In the genomic region with DNA sequence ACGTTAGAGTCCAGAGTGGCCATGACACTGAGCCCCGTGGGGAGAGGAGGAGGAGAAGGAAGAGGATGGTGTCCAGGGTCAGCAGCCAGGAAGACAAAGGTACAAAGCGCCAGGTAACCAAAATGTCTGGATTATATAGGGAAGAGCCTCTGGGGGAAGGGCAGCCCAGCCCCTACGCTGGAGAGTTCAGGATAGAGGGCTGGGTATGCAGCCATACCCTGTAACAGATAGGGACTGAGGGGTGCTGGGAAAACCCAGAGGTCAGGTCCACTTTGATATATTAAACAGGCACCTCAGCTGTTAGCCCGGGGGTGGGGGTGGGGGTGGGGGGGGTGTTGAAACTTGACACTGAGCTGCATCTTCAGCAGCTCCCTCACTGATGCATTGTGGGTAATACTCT, we compare ENCODE assay signal across 25 mouse cellular contexts.
"Had no signal": no experiment of that assay in that cellular context is flagged by ENCODE, and none has a peak within 500 bp of the region (broad histone marks: within the 10 kb centered on the region; RNA-seq: fewer than 3 reads in every experiment).

No protein-coding gene starts in this region.

- H3K4me2 ChIP-seq: heart, embryonic 12.5 days; hindbrain, embryonic 12.5 days; hindbrain, embryonic 14.5 days; intestine, embryonic 15.5 days; limb, embryonic 13.5 days; limb, embryonic 15.5 days; liver, embryonic 12.5 days had no signal

- H3K9ac ChIP-seq: heart, embryonic 12.5 days; hindbrain, embryonic 12.5 days; hindbrain, embryonic 14.5 days; intestine, embryonic 15.5 days; limb, embryonic 13.5 days; limb, embryonic 15.5 days; liver, embryonic 12.5 days; liver, embryonic 14.5 days had no signal

- H3K9me3 ChIP-seq: heart, embryonic 12.5 days; hindbrain, embryonic 10.5 days; hindbrain, embryonic 12.5 days; intestine, embryonic 15.5 days; limb, embryonic 13.5 days; limb, embryonic 15.5 days; liver, embryonic 12.5 days had no signal

- H3K27me3 ChIP-seq: heart, embryonic 12.5 days; hindbrain, embryonic 12.5 days; intestine, embryonic 15.5 days; limb, embryonic 13.5 days; limb, embryonic 15.5 days had no signal

- H3K4me3 ChIP-seq: gastrocnemius, adult 2 months; heart, embryonic 12.5 days; hindbrain, embryonic 10.5 days; hindbrain, embryonic 12.5 days; intestine, embryonic 15.5 days; layer of hippocampus, adult 2 months; left cerebral cortex, adult 2 months; limb, embryonic 13.5 days; limb, embryonic 15.5 days; liver, embryonic 12.5 days had no signal

- DNase-seq: gastrocnemius, adult 2 months; gastrocnemius, postnatal 10 days; gastrocnemius, postnatal 25 days; heart, adult 18-20 months; heart, postnatal 10 days; heart, postnatal 4 days; kidney, adult 2 months; kidney, adult 9 months; kidney, postnatal 10 days; kidney, postnatal 4 days; left cerebral cortex, postnatal 4 days had no signal

- H3K36me3 ChIP-seq: heart, embryonic 12.5 days; hindbrain, embryonic 10.5 days; hindbrain, embryonic 12.5 days; intestine, embryonic 15.5 days; limb, embryonic 13.5 days; limb, embryonic 15.5 days; liver, embryonic 12.5 days had no signal

- ATAC-seq: hindbrain, embryonic 16.5 days; inflammation-experienced regulatory T-cells, adult 6 months; intestine, embryonic 15.5 days; intestine, postnatal 0 days; liver, embryonic 12.5 days had no signal

- H3K27ac ChIP-seq: gastrocnemius, adult 2 months; hindbrain, embryonic 10.5 days; hindbrain, embryonic 12.5 days; hindbrain, embryonic 14.5 days; intestine, embryonic 15.5 days; layer of hippocampus, adult 2 months; limb, embryonic 13.5 days; limb, embryonic 15.5 days; liver, embryonic 12.5 days; liver, embryonic 14.5 days had no signal

- H3K4me1 ChIP-seq: hindbrain, embryonic 12.5 days; intestine, embryonic 15.5 days; liver, embryonic 12.5 days had no signal
